Mouse (Mus musculus) activated CD4-positive, CD25-positive, alpha-beta regulatory T cell (primary cell): ENCODE measurements around the gene Lipi. TPM values are rescaled to one million over a fixed set of nuclear protein-coding genes. Genes with fewer than 3 reads are reported as not detected.

Source experiments
- polyA plus RNA-seq, 2 experiments: library from polyadenylated mRNA; unstranded; fragments of 100-300 nt; shearing (Covaris generic); gene quantifications; one replicate each; pipeline ENCODE4 v1.2.1; 2017

Gene Lipi
- polyA plus RNA-seq, result not detected

DNA sequence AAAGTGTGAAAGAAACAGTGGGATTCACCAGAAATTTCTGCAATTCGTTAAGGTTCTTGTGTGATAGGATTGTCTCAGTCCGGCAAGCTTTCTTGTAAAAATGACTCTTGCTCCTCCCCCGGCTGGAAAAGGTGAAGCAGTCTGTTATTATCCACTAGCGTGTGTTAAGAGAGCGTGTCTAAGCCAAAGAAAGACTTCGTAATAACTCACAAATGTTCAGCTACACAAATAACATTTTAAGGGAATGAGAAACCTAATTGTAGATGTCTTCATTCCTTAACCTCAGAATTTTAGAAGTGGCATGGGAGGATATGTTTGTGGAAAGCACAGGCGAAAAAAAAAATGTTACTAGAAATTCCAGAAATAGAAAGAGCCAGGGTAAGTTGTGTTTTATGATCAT lies at the start of gene Lipi:
Gene Lipi, minus strand, starts transcription at position 101 of the 400 bp plus-strand sequence.

DNA sequence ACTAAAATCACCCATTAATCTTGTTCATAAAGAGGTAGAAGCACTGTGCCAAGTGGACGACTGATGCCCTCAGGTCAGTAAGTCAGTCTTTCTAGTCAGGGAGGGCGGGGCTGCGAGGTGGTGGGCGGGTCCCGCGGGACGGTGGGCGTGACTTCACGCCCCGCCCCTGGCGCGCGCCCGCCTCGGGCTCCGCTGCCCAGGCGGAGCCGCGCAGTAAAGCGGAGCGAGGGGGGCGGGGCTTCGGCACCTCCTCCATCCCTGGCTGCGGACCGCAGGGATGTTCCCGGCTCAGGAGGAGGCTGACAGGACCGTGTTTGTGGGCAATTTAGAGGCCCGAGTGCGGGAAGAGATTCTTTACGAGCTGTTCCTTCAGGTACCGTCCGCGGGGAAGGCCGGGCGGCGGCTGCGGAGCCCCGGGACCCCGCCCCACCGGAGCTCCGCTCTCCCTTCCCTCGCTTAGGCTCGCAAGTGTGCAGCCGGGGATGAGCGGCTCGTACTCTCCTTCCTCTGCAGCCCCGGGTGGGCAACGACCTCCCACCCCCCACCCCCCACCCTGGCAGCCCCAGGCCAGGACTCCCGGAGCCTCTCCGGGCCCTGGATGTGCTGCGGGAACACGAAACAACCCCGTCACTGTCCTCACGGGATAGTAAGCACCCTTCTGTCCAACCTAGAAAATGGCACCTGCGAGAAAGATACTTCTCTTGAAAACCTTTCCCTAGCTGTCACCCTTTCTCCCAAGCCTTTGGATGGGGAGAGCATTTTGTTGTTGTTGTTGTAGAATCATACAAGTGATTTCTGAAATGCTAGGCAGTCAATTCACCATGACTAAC lies 7.0 kb upstream of the Lipi start, which contains the start of gene Rbm11:
Gene Rbm11, plus strand, starts transcription at position 174 of the 830 bp plus-strand sequence.

Other genes with a start within 250 kb of the Lipi start
- under 1 TPM; 0.25 to 0.91 TPM for gene Rbm11, start 6.8 kb upstream of the Lipi start, polyA plus RNA-seq
- 10 to 100 TPM; 11.5 to 12.5 TPM for gene Hspa13, start 181.0 kb upstream of the Lipi start, polyA plus RNA-seq